Mouse (Mus musculus) lung, postnatal 10 days (tissue): Measurements from ENCODE around the gene Pde1c.

ENCODE experiments used
- DNase-seq: peaks from one replicate; pipeline ENCODE4 v3.0.0; 2021

Pde1c gene

GRCm38 (mm10) chr6:56322799-56323198, 246.1 kb downstream of the Pde1c start:
- peak; percentile 1 for DNase-seq

GRCm38 (mm10) chr6:56310318-56310717, 258.6 kb downstream of the Pde1c start:
- DNase-seq: no peak

GRCm38 (mm10) chr6:56306066-56306465, 262.8 kb downstream of the Pde1c start:
- DNase-seq: no peak

GRCm38 (mm10) chr6:56292176-56292575, 276.7 kb downstream of the Pde1c start:
- DNase-seq: no peak

GRCm38 (mm10) chr6:56289307-56289706, 279.6 kb downstream of the Pde1c start:
- DNase-seq: no peak

GRCm38 (mm10) chr6:56284821-56285220, 284.1 kb downstream of the Pde1c start:
- no peak for DNase-seq

- DNase-seq: no peak
These were observed 293.4 kb downstream of the Pde1c start for GRCm38 (mm10) chr6:56275461-56275860.

GRCm38 (mm10) chr6:56271741-56272140, 297.2 kb downstream of the Pde1c start:
- DNase-seq: no peak

GRCm38 (mm10) chr6:56264509-56264908, 304.4 kb downstream of the Pde1c start:
- no peak for DNase-seq

- DNase-seq: no peak
These were observed 308.8 kb downstream of the Pde1c start for GRCm38 (mm10) chr6:56260118-56260517.

GRCm38 (mm10) chr6:56257555-56258297, 311.2 kb downstream of the Pde1c start:
- DNase-seq: no peak

GRCm38 (mm10) chr6:56250091-56250490, 318.8 kb downstream of the Pde1c start:
- no peak for DNase-seq

GRCm38 (mm10) chr6:56191426-56192140, 377.3 kb downstream of the Pde1c start:
- no peak for DNase-seq

GRCm38 (mm10) chr6:56176485-56176884, 392.4 kb downstream of the Pde1c start:
- no peak for DNase-seq

GRCm38 (mm10) chr6:56172172-56172571, 396.7 kb downstream of the Pde1c start:
- no peak for DNase-seq

GRCm38 (mm10) chr6:56168736-56169135, 400.2 kb downstream of the Pde1c start:
- DNase-seq: no peak

- no peak for DNase-seq
These were observed 410.7 kb downstream of the Pde1c start for GRCm38 (mm10) chr6:56158217-56158616.

GRCm38 (mm10) chr6:56156836-56157235, 412.1 kb downstream of the Pde1c start:
- no peak for DNase-seq

- no peak for DNase-seq
These were observed 438.3 kb downstream of the Pde1c start for GRCm38 (mm10) chr6:56130493-56131159.

GRCm38 (mm10) chr6:56099520-56100101, 469.3 kb downstream of the Pde1c start:
- no peak for DNase-seq

GRCm38 (mm10) chr6:56098427-56098826, 470.5 kb downstream of the Pde1c start:
- DNase-seq: no peak

GRCm38 (mm10) chr6:56076378-56076805, 492.5 kb downstream of the Pde1c start:
- DNase-seq: no peak

GRCm38 (mm10) chr6:56068516-56068915, 500.4 kb downstream of the Pde1c start:
- no peak for DNase-seq
